Mouse (Mus musculus) heart, adult 2 months (tissue): ENCODE measurements at regions not wholly inside any gene's neighbourhood (a gene's known extent, or its start where the extent isn't known, plus 50 kb on each side); places are given as distances from the start of the nearest gene placed in this dataset.

Source experiments
- DNase-seq, 2 experiments: peaks; one replicate each; pipeline ENCODE4 v3.0.0; 2021
- H3K27ac ChIP-seq: fragments of 200-600 bp; 2 replicates; pipeline ENCODE4 v1.8.1; 2022
- H3K27me3 ChIP-seq: fragments of 200-500 bp; 2 replicates; pipeline ENCODE4 v1.6.1; 2012; ENCODE audit warnings: mild to moderate bottlenecking, low read length, inconsistent platforms, mixed read lengths; ENCODE audit not compliant: control insufficient read depth, insufficient read depth
- H3K36me3 ChIP-seq: fragments of 200-500 bp; 2 replicates; pipeline ENCODE4 v1.6.1; 2012; ENCODE audit warnings: low read length, inconsistent platforms; ENCODE audit not compliant: control insufficient read depth, insufficient read depth
- H3K4me1 ChIP-seq: fragments of 200-500 bp; 2 replicates; pipeline ENCODE4 v1.6.1; 2011; ENCODE audit warnings: low read length; ENCODE audit not compliant: control insufficient read depth, insufficient read depth
- H3K4me3 ChIP-seq: fragments of 200-600 bp; 2 replicates; pipeline ENCODE4 v1.8.1; 2022
- H3K79me2 ChIP-seq: fragments of 200-500 bp; replicated peaks from 2 replicates; pipeline ENCODE4 v1.6.1; 2012; ENCODE audit warnings: mild to moderate bottlenecking, inconsistent platforms, low read length, moderate library complexity, mixed read lengths; ENCODE audit not compliant: control insufficient read depth, insufficient read depth
- H3K9ac ChIP-seq: fragments of 200-500 bp; 2 replicates; pipeline ENCODE4 v1.6.1; 2012; ENCODE audit warnings: low read depth, mild to moderate bottlenecking, control low read depth, inconsistent platforms, low read length, mixed read lengths
- CTCF ChIP-seq: fragments of 200-600 bp; IDR thresholded peaks from 2 replicates; pipeline ENCODE4 v1.8.1; 2022; ENCODE audit warnings: antibody characterized with exemption, mild to moderate bottlenecking, moderate library complexity
- EP300 ChIP-seq: fragments of 200-500 bp; IDR thresholded peaks from 2 replicates; pipeline ENCODE4 v1.6.1; 2011; ENCODE audit warnings: low read depth, low read length, control low read depth; ENCODE audit not compliant: insufficient read depth
- POLR2A ChIP-seq: fragments of 200-500 bp; IDR thresholded peaks from 2 replicates; pipeline ENCODE4 v1.6.1; 2011; ENCODE audit warnings: mild to moderate bottlenecking, low read depth, low read length, control low read depth; ENCODE audit not compliant: insufficient read depth
- WGBS: fragments of 180-500 bp; shearing (Covaris S2); methylation state at CpG from one replicate; pipeline ENCODE4 v1.1.7; 2018; 5-methylcytosine and 5-hydroxymethylcytosine counted together
- intact Hi-C: fragments of 180-260 bp; cut with DNase I; formaldehyde crosslinking; loops from one replicate; pipeline ENCODE4 v1.15.1; 2025

GRCm38 (mm10) chr1:112388807-112389206 is 524.1 kb upstream of the Dsel start:
- intact Hi-C loops: no loop called here
- WGBS: 41% methylated on average over 3 of the region's 3 CpGs
- DNase-seq: no peak

GRCm38 (mm10) chr1:112384015-112384414 is 519.3 kb upstream of the Dsel start:
- Histone ChIP-seq H3K4me3 (no peak overlapping the region), H3K27ac (no peak overlapping the region), H3K36me3 (no peaks in the 10 kb centered on the region), H3K79me2 (no peaks in the 10 kb centered on the region), H3K9ac (no peak overlapping the region), H3K4me1 (no peaks in the 10 kb centered on the region), H3K27me3 (no peaks in the 10 kb centered on the region)
- 27% methylated on average over 1 of the region's 1 CpGs for WGBS
- no peak for DNase-seq
- TF ChIP-seq EP300: no peak
- no peak for TF ChIP-seq CTCF
- no peak for TF ChIP-seq POLR2A
- intact Hi-C loops: no loop called here

More at GRCm38 (mm10) chr1:112388807-112389206, 524.1 kb upstream of the Dsel start:
- H3K79me2 ChIP-seq: no peaks in the 10 kb centered on the region
- H3K27ac ChIP-seq: no peak overlapping the region
- H3K27me3 ChIP-seq: no peaks in the 10 kb centered on the region
- no peak overlapping the region for H3K4me3 ChIP-seq
- H3K9ac ChIP-seq: no peak overlapping the region
- H3K36me3 ChIP-seq: no peaks in the 10 kb centered on the region
- H3K4me1 ChIP-seq: no peaks in the 10 kb centered on the region
- TF ChIP-seq EP300 (no peak), CTCF (peak; percentile 57), POLR2A (no peak)

- Histone ChIP-seq H3K27ac (no peak overlapping the region), H3K9ac (no peak overlapping the region), H3K79me2 (no peaks in the 10 kb centered on the region), H3K36me3 (no peaks in the 10 kb centered on the region), H3K4me3 (no peak overlapping the region), H3K4me1 (no peaks in the 10 kb centered on the region), H3K27me3 (no peaks in the 10 kb centered on the region)
- intact Hi-C loops: no loop called here
- WGBS: 15% methylated on average over 2 of the region's 2 CpGs
- TF ChIP-seq CTCF (peak; percentile 49), EP300 (no peak)
- no peak for DNase-seq
These were observed 515.0 kb upstream of the Dsel start for GRCm38 (mm10) chr1:112379651-112380264.

GRCm38 (mm10) chr1:112378660-112379059 is 513.9 kb upstream of the Dsel start:
- no peaks in the 10 kb centered on the region for H3K79me2 ChIP-seq
- 13% methylated on average over 2 of the region's 2 CpGs for WGBS
- no peaks in the 10 kb centered on the region for H3K4me1 ChIP-seq
- H3K4me3 ChIP-seq: no peak overlapping the region
- intact Hi-C loops: no loop called here
- TF ChIP-seq EP300 (no peak), CTCF (peak; percentile 61)
- H3K27ac ChIP-seq: no peak overlapping the region
- DNase-seq: no peak
- H3K9ac ChIP-seq: no peak overlapping the region
- no peaks in the 10 kb centered on the region for H3K27me3 ChIP-seq
- no peaks in the 10 kb centered on the region for H3K36me3 ChIP-seq

GRCm38 (mm10) chr1:112355816-112356215 is 491.1 kb upstream of the Dsel start:
- intact Hi-C loops: no loop called here
- TF ChIP-seq CTCF (no peak), EP300 (no peak), POLR2A (no peak)
- DNase-seq: no peak
- WGBS: 55% methylated on average over 1 of the region's 1 CpGs
- Histone ChIP-seq H3K4me1 (no peaks in the 10 kb centered on the region), H3K79me2 (no peaks in the 10 kb centered on the region), H3K36me3 (no peaks in the 10 kb centered on the region), H3K4me3 (no peak overlapping the region), H3K27ac (no peak overlapping the region), H3K27me3 (no peaks in the 10 kb centered on the region), H3K9ac (no peak overlapping the region)
